Mouse (Mus musculus) yolk sac, embryonic 10.5 days (tissue): ENCODE measurements around the gene Dclre1c.

ENCODE experiments used
- DNase-seq: peaks from one replicate; pipeline ENCODE4 v3.0.0-alpha.2; 2017; ENCODE audit warnings: low spot score

Gene Dclre1c

DNA sequence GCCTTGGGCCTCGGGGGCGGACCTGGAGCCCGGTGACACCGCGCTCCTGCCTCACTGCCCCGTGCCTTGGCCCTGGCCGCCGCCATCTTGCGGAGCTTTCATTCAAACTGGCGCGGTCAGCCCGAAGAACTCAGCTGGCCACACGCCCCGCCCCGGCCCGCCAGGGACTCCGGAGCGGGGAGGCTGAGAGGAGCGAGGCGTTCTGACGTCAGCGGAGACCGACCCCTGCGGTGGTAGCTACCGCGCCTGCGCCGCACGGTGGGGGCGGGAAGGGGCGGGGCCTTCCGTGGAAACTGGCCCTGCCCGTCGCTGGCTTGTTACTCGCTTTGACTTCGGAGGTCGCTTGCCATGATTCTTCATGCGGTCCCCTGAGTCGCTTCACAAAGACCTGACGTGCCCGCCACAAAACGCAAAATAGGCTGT, 50.9 kb downstream of the Dclre1c start, which contains the start of gene Suv39h2:
Gene Suv39h2, minus strand, starts transcription at position 171 of the 423 bp plus-strand sequence.
- peak; percentile 96 for DNase-seq

DNA sequence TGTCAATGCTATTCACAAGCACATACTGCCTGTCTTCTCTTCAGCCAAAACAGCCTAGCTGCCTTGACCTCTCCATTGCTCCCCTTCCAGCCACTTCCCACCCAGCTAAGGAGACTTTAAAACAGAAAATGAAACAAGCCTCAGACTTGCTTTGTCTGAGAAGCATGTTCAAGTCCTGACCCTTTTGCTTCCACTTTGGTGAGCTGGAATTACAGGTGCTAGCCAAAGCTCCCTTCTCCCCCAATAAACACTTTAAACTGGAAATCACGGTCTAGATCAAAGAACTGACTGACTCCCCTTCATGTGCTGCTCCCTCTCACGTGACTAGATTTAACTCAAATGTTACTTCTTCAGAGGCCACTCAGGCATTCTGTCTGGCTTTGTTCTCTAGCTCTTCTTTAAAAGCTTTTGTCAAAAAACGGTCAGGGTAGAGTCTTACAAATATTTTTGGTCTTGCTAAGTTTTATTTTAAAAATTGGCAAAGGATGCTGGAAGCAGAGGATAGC, 51.9 kb downstream of the Dclre1c start:
- DNase-seq = no peak

DNA sequence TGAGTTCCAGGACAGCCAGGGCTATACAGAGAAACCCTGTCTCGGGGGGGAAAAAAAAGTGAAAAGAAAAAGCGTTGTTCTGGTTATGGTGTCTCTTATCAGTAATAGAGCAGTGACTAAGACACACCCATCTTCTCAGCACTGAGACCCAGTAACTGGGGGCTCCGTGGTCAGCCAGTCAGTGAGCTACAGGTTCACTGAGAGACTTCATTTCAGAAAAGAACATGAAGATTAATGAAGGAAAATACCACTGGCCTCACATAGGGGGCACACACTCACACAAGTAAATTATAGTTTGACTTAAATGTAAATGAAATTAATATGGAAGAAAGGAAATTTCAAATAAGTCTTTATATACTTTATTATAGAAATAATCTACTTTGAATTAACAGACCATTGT, 56.3 kb downstream of the Dclre1c start:
- no peak for DNase-seq

DNA sequence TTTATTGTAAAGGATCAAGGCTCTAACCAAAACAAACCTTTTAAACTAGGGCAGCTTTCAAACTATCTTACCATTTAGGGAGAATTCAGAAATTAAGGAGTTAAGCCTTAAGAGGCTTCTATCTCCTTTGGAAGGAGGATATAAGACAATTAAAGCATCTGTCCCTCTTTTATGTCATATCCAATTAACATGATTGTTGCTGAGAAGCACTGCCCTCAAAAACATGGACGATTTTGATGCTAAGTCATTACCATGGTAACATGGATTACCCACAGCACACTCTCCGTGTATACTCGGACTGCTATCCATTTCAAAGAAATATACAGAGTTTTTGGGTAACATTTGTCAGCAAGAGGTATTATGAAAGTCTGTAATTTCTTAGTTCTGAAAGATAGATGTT, 65.9 kb downstream of the Dclre1c start:
- no peak for DNase-seq

DNA sequence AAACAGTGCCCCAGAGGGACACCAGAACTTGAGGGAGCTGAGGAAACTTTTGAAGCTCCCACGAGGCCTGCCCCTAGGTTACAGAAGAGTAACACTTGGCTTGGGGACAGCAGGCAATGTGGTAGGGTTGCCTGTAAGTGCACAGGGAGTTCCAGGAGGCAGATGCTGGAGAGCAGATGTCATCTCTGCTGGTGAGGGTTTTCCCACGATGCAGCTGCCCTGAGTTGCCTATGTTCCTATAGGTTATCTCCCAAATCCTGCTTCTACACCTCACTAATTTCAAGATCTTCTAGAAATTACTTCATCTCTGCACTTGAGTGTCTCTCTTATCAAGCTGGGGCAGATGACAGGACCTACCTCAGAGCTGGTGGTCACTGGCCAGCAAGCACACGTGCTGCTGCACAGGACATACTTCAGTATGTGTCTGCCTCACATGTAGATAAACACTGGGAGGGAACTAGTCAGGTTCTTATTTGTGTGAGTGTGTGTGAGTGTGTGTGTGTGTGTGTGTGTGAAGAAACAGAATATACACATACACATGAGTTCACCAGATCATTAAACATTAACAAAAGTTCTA, 70.0 kb downstream of the Dclre1c start:
- no peak for DNase-seq

DNA sequence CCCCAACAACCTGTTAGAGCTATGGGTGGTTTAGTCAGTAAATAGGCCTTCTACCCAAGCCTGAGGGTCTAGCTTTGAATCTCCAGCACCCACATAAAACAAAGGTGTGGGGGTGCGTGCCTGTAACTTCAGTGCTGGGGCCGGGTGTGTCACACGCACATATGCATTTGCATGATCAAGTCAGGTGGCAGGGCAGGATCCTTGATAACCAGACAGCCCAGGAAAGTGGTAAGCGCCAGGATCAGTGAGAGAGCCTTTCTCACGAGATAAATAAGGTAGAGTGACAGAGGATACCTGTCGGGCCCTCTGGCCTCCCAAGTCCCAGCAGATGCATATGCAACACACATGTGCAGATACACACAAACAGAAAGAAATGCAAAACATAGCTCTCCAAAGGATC, 75.6 kb downstream of the Dclre1c start:
- DNase-seq = no peak

DNA sequence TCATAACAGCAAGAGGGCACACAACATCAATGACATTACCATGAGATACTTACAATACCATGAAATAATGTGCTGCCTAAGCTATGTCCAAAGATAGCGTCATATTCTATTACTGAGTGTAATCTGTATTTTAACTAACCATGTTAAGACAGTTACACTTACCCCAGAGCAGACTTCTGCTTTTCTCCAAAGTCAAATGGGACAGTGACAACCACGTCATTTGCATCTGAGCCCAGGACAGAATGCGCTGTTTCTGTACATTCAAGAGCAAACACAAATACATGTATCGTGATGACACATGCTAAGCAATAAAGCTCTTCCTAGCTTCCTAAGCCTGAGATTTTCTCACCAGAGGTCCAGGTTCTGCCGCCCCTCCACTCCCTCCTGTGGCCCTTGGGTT, 77.0 kb downstream of the Dclre1c start:
- no peak for DNase-seq

DNA sequence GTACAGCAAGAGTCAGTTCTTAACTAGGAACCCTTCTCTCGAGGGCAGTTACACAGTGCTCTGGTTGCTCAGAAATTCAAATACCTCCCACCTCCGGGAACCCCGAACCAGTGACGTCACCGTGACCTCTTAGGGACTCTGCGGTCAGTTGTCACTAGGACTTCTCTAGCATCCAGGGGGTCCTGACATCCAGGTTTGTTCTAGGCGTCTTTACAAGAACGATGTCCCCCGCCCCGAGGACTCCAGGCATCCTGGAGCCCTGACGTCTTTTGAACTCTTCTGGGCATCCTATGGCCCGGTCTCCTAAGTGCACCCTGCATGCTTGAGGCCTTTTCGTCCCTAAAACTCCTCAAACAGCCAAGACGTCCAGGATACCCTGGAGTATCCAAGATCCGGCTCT, 88.1 kb downstream of the Dclre1c start:
- DNase-seq = peak; percentile 53

DNA sequence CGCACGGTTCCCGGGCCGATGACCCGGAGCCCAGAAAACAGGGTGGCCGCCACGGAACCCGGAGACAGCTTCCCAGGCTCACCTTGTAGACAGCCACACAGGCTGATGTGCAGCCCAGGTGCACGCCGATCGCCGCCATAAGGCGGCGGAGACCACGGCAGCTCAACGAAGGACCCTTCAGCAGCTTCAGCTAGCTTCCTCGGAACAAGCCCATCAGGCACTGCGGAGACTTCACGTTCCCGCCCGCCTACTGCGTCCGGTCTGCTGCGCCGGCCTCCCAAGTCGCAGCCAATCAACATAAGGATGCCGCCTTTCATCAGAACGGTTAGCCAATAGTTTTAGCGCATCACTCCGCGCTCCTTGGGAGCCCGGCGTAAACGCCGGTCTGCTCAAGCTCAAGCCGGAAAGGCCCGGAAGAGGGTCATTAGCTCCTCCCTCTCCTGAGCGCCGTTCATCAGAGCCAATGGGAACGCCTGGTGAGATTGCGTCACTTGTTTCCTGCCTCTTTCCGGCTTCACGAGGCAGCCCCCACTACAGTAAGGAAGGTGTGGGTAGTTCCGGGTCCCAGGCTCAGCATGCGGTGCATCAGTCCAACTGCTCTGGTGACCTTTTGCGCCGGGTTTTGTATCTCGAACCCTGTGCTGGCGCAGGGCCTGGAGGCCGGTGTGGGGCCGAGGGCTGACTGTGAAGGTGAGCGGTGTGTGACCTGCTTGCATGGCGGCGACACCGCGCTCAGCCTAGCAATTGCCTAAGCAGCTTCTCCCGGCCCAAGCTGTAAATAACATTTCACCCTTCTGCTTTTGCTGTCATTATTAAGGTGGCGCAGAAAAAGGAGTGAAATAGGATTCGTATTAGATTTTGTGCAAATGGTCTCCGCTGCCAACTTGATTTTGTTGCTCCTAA, 88.9 kb downstream of the Dclre1c start, which contains the start of the genes Gm45902, Hspa14 and Cdnf:
Gene Gm45902, minus strand, starts transcription at position 239 of the 903 bp plus-strand sequence.
Gene Hspa14, minus strand, starts transcription at position 263 of the 903 bp plus-strand sequence.
Gene Cdnf, plus strand, starts transcription at position 479 of the 903 bp plus-strand sequence.
- DNase-seq = peak; percentile 97
